Mouse (Mus musculus): ENCODE data around the gene Dyrk1a.

DNA sequence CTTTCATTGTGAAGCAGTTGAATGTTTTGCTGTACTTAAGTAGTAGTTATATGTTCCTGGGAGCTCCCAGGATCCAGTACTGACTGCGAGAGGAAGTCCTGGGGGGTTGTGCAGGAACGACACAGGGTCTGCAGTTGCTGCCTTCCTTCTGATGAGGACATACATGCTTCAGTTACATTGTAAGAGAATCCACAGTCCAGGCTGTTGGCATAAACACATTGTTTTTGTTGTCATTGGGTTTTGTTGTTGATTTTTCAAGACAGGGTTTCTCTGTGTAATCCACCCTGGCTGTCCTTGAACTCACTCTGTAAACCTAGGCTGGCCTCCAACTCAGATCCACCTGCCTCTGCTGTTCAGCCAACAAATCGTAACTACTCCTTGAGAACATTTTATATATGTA, 80.1 kb downstream of the Dyrk1a start:
- no peak for TF ChIP-seq CTCF (IDR thresholded peaks at IDR 0.05; ENCODE audit: control insufficient read depth, insufficient read depth, low read length)
- no peak for TF ChIP-seq POLR2A (IDR thresholded peaks at IDR 0.05; ENCODE audit: borderline replicate concordance, control insufficient read depth, low read depth, low read length)
